Mouse (Mus musculus): ENCODE data around the gene 4933406M09Rik.

DNA sequence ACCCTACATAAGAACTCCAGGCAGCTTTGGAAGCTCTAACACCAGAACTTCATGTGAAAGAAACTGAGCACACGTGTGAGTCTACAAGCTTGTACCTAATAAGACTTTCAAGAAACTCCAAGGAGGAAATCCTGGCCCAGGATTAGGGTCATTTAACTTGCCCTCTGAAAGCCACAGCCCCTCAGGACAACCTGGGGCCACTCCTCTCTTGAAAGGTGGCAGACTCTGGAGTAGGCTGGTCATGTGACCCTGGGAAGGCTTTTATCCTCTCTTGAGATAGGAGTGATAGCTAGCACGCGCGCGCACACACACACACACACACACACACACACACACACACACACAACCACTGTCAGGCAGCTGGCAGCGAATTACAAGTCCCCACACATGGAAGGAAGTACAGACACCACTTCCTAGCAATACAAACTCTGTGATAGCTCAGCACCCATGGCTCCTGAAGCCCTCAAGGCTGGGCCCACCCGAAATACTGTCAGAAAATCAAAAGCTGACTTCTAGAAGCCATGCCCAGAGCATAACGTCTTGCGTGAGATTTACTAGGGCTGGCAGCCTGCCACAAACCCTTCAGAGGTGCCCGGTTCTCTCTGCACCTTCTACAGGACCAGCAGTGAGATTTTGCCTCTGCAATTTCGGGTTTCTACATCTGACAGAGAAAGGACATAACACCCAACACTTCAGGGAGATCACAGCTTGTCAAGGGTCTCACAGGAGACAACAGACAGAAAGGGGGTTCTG, 48.6 kb upstream of the 4933406M09Rik start:
- TF ChIP-seq EP300 (IDR thresholded peaks at IDR 0.05) = no peak
- no peak for TF ChIP-seq CTCF (IDR thresholded peaks at IDR 0.05)
